Mouse (Mus musculus) heart, adult 2 months (tissue): ENCODE measurements around the gene Sh3bgr. TPM values are rescaled to one million over a fixed set of nuclear protein-coding genes. Genes with fewer than 3 reads are reported as not detected.

Experiments
- DNase-seq, 2 experiments: peaks; one replicate each; pipeline ENCODE4 v3.0.0; 2021
- H3K27ac ChIP-seq: fragments of 200-600 bp; 2 replicates; pipeline ENCODE4 v1.8.1; 2022
- H3K27me3 ChIP-seq: fragments of 200-500 bp; 2 replicates; pipeline ENCODE4 v1.6.1; 2012; ENCODE audit warnings: mild to moderate bottlenecking, low read length, inconsistent platforms, mixed read lengths; ENCODE audit not compliant: control insufficient read depth, insufficient read depth
- H3K36me3 ChIP-seq: fragments of 200-500 bp; 2 replicates; pipeline ENCODE4 v1.6.1; 2012; ENCODE audit warnings: low read length, inconsistent platforms; ENCODE audit not compliant: control insufficient read depth, insufficient read depth
- H3K4me1 ChIP-seq: fragments of 200-500 bp; 2 replicates; pipeline ENCODE4 v1.6.1; 2011; ENCODE audit warnings: low read length; ENCODE audit not compliant: control insufficient read depth, insufficient read depth
- H3K4me3 ChIP-seq: fragments of 200-600 bp; 2 replicates; pipeline ENCODE4 v1.8.1; 2022
- H3K79me2 ChIP-seq: fragments of 200-500 bp; replicated peaks from 2 replicates; pipeline ENCODE4 v1.6.1; 2012; ENCODE audit warnings: mild to moderate bottlenecking, inconsistent platforms, low read length, moderate library complexity, mixed read lengths; ENCODE audit not compliant: control insufficient read depth, insufficient read depth
- H3K9ac ChIP-seq: fragments of 200-500 bp; 2 replicates; pipeline ENCODE4 v1.6.1; 2012; ENCODE audit warnings: low read depth, mild to moderate bottlenecking, control low read depth, inconsistent platforms, low read length, mixed read lengths
- CTCF ChIP-seq: fragments of 200-600 bp; IDR thresholded peaks from 2 replicates; pipeline ENCODE4 v1.8.1; 2022; ENCODE audit warnings: antibody characterized with exemption, mild to moderate bottlenecking, moderate library complexity
- EP300 ChIP-seq: fragments of 200-500 bp; IDR thresholded peaks from 2 replicates; pipeline ENCODE4 v1.6.1; 2011; ENCODE audit warnings: low read depth, low read length, control low read depth; ENCODE audit not compliant: insufficient read depth
- POLR2A ChIP-seq: fragments of 200-500 bp; IDR thresholded peaks from 2 replicates; pipeline ENCODE4 v1.6.1; 2011; ENCODE audit warnings: mild to moderate bottlenecking, low read depth, low read length, control low read depth; ENCODE audit not compliant: insufficient read depth
- WGBS: fragments of 180-500 bp; shearing (Covaris S2); methylation state at CpG from one replicate; pipeline ENCODE4 v1.1.7; 2018; 5-methylcytosine and 5-hydroxymethylcytosine counted together
- intact Hi-C: fragments of 180-260 bp; cut with DNase I; formaldehyde crosslinking; loops from one replicate; pipeline ENCODE4 v1.15.1; 2025
- polyA plus RNA-seq: library from polyadenylated mRNA; depleted of rRNA; stranded (reverse); fragments of >200 nt; gene quantifications from 2 replicates; pipeline ENCODE4 v1.2.3, GENCODE M21; 2012
- total RNA-seq, 2 experiments: library from RNA; stranded (reverse); gene quantifications; 2 replicates each; pipeline ENCODE4 v1.2.3; 2021

The Sh3bgr gene
- total and polyA plus RNA-seq, 3 experiments = 298 to 313 (median 308) TPM

DNA sequence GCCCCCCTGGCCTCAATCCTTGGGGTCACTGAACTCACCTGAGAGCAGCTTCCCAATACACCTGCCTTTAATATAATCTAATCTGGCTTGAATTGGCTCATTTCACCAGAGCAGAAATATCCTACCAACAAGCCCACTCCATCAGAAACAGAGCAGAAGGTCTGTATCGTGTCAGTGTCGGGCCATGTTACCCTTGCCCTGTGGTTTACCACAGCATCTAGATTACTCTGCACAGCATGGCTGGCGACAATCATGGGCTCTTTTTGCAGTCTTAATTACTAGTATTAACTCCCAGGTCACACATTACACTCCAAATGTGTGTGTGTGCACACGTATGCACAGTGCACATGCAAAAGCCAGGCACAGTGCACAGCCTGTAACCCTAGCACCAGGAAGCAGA, 31.4 kb upstream of the Sh3bgr start:
- no peak overlapping the region for H3K4me3 ChIP-seq
- H3K27ac ChIP-seq = no peak overlapping the region
- H3K9ac ChIP-seq = no peak overlapping the region
- DNase-seq = no peak
- no peaks in the 10 kb centered on the region for H3K79me2 ChIP-seq
- intact Hi-C loops = no loop called here
- TF ChIP-seq CTCF (no peak), EP300 (no peak), POLR2A (no peak)
- no peaks in the 10 kb centered on the region for H3K27me3 ChIP-seq
- 90% methylated on average over 4 of the region's 4 CpGs for WGBS
- no peaks in the 10 kb centered on the region for H3K36me3 ChIP-seq
- no peaks in the 10 kb centered on the region for H3K4me1 ChIP-seq

- no peaks in the 10 kb centered on the region for H3K4me1 ChIP-seq
- intact Hi-C loops = no loop called here
- H3K36me3 ChIP-seq = no peaks in the 10 kb centered on the region
- H3K9ac ChIP-seq = no peak overlapping the region
- H3K27ac ChIP-seq = no peak overlapping the region
- H3K4me3 ChIP-seq = no peak overlapping the region
- no peaks in the 10 kb centered on the region for H3K79me2 ChIP-seq
- no peaks in the 10 kb centered on the region for H3K27me3 ChIP-seq
- no peak for DNase-seq
- TF ChIP-seq POLR2A (no peak), EP300 (no peak)
- WGBS = 65% methylated on average over 8 of the region's 8 CpGs
Measured at GRCm38 (mm10) chr16:96173648-96174047, 26.6 kb upstream of the Sh3bgr start.

- Histone ChIP-seq H3K27me3 (no peaks in the 10 kb centered on the region), H3K4me1 (no peaks in the 10 kb centered on the region), H3K79me2 (no peaks in the 10 kb centered on the region), H3K9ac (no peak overlapping the region), H3K36me3 (no peaks in the 10 kb centered on the region), H3K27ac (no peak overlapping the region), H3K4me3 (no peak overlapping the region)
- 51% methylated on average over 2 of the region's 2 CpGs for WGBS
- intact Hi-C loops = no loop called here
- no peak for TF ChIP-seq CTCF
- no peak for TF ChIP-seq EP300
- TF ChIP-seq POLR2A = no peak
- DNase-seq = no peak
Measured at GRCm38 (mm10) chr16:96175399-96175798, 24.9 kb upstream of the Sh3bgr start.

GRCm38 (mm10) chr16:96179156-96179555, 21.1 kb upstream of the Sh3bgr start:
- Histone ChIP-seq H3K79me2 (no peaks in the 10 kb centered on the region), H3K27ac (no peak overlapping the region), H3K4me1 (no peaks in the 10 kb centered on the region), H3K9ac (no peak overlapping the region), H3K4me3 (no peak overlapping the region), H3K27me3 (no peaks in the 10 kb centered on the region), H3K36me3 (no peaks in the 10 kb centered on the region)
- intact Hi-C loops = no loop called here
- DNase-seq = no peak
- TF ChIP-seq EP300 (no peak), CTCF (no peak), POLR2A (no peak)

DNA sequence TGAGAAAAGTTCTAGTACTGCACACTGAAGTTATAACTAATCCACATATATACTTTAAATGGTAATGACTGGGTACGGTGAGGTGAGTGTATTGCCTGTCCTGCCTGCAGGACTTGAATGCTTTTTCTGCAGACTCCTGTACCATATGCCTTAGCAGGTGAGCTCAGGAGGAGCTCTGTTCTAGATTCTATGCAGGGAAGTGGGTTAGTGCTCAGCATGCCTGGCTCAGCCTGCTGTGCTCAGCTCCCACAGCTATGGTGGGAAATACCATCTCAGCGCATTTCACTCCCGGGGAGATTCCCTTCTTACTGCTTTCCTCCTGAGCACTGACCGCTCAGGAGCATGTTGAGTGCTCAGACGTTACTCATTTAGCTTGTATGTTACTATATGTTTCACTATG, 12.6 kb upstream of the Sh3bgr start:
- H3K27ac ChIP-seq = no peak overlapping the region
- no peaks in the 10 kb centered on the region for H3K4me1 ChIP-seq
- DNase-seq = no peak
- H3K4me3 ChIP-seq = no peak overlapping the region
- intact Hi-C loops = no loop called here
- WGBS = 85% methylated on average over 5 of the region's 5 CpGs
- H3K36me3 ChIP-seq = no peaks in the 10 kb centered on the region
- H3K79me2 ChIP-seq = no peaks in the 10 kb centered on the region
- TF ChIP-seq CTCF = no peak
- TF ChIP-seq EP300 = no peak
- TF ChIP-seq POLR2A = no peak
- H3K9ac ChIP-seq = no peak overlapping the region
- H3K27me3 ChIP-seq = no peaks in the 10 kb centered on the region

DNA sequence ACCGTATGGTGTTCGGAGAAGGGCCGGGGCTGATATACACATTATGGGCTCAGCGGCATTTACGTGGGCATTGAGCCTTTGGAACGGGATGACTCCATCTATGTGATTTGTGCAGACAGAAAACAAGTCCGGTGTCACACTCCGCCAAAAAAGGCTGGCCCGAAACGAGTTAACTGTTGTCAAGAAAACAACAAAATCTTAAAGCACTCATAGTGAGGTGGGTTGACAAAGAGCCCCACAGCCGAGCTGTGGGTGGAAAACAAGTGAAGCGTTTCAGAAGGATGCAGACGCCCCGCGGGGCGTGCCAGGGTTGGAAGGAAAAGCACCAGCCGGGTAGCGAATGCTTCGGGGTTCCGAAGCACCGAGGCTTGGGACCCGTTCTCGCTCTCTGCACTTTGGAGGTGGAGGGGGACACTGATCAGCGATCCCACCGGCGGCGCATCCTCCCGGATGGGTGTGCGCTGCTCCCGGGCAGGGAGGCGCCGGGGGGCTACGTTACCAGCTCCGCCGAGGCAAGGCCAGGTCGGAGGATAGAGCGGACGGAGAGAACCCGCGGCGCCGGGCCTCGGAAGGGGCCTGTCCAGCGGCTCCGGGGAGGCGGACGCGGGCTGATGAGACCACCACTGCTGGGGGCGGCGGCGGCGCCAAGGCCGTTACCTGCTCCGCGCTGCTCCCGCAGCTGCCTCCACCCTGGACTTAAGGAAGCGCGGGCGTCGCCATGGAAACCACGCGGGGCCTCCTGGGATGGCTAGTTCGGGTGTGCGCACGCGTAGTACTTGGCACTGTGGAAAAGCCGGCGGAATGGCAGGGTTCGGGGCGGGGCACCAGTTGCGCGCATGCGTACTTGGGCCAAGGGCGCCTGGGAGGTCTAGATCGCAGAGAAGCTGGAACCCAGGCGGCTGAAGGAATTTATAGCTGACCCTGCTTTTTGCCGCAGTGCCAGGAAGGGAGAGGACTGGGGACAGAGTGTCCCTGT, 8.4 kb upstream of the Sh3bgr start, which contains the start of gene Lca5l:
TSS of gene Lca5l (minus strand) at position 741 of the 976 bp plus-strand sequence.
- Histone ChIP-seq H3K79me2 (no peaks in the 10 kb centered on the region), H3K36me3 (no peaks in the 10 kb centered on the region), H3K4me3 (peak within 1 kb of the TSS; percentile 96), H3K27me3 (no peaks in the 10 kb centered on the region), H3K27ac (peak within 1 kb of the TSS; percentile 87), H3K4me1 (no peaks in the 10 kb centered on the region), H3K9ac (peak within 1 kb of the TSS; percentile 84)
- intact Hi-C loops = loop anchor here (5.0 kb wide), 1 partner anchor 110 kb away; the partner anchor contains the start of gene Brwd1
- peak; percentile 99 for DNase-seq
- TF ChIP-seq EP300 (no peak), POLR2A (peak; percentile 89), CTCF (no peak)
- under 1% methylated on average over 77 of the region's 77 CpGs for WGBS
